Mouse (Mus musculus) forebrain, embryonic 14.5 days (tissue): ENCODE measurements around the gene Ptprd. TPM values are rescaled to one million over a fixed set of nuclear protein-coding genes. Genes with fewer than 3 reads are reported as not detected.

Experiments used
- ATAC-seq: fragments of 200-750 bp; cut with Nextera tagmentation; 2 replicates; pipeline ENCODE4 v1.8.0; 2017; ENCODE audit warnings: mild to moderate bottlenecking, moderate library complexity
- DNase-seq: peaks from one replicate; pipeline ENCODE4 v3.0.0-alpha.2; 2015; ENCODE audit warnings: low spot score
- H3K27ac ChIP-seq: fragments of 300-500 bp; sonication (generic); 2 replicates; pipeline ENCODE4 v1.5.1; 2014; ENCODE audit warnings: low read depth, mild to moderate bottlenecking, control low read depth, low read length, moderate library complexity
- H3K27me3 ChIP-seq: fragments of 300-500 bp; sonication (generic); replicated peaks from 2 replicates; pipeline ENCODE4 v1.6.1; 2014; ENCODE audit warnings: low read length, control low read depth, mixed read lengths; ENCODE audit not compliant: control insufficient read depth, insufficient read depth
- H3K36me3 ChIP-seq: fragments of 300-500 bp; sonication (generic); 2 replicates; pipeline ENCODE4 v1.6.1; 2014; ENCODE audit warnings: low read length, control low read depth; ENCODE audit not compliant: control insufficient read depth, insufficient read depth
- H3K4me1 ChIP-seq: fragments of 300-500 bp; sonication (generic); 2 replicates; pipeline ENCODE4 v1.6.1; 2014; ENCODE audit warnings: antibody characterized with exemption, low read length, control low read depth; ENCODE audit not compliant: control insufficient read depth, insufficient read depth
- H3K4me2 ChIP-seq: fragments of 300-500 bp; sonication (generic); 2 replicates; pipeline ENCODE4 v1.6.1; 2014; ENCODE audit warnings: mild to moderate bottlenecking, control low read depth, low read length
- H3K4me3 ChIP-seq: fragments of 300-500 bp; sonication (generic); 2 replicates; pipeline ENCODE4 v1.5.1; 2014; ENCODE audit warnings: low read depth, low read length, control low read depth
- H3K9ac ChIP-seq: fragments of 300-500 bp; sonication (generic); 2 replicates; pipeline ENCODE4 v1.6.1; 2014; ENCODE audit warnings: mild to moderate bottlenecking, low read length, control low read depth, moderate library complexity
- H3K9me3 ChIP-seq: fragments of 300-500 bp; sonication (generic); replicated peaks from 2 replicates; pipeline ENCODE4 v1.6.1; 2016; ENCODE audit warnings: low read length, control low read depth, mixed read lengths; ENCODE audit not compliant: control insufficient read depth
- WGBS: fragments of 180-500 bp; shearing (Covaris S2); extraction: QIAGEN DNeasy Blood & Tissue Kit; methylation state at CpG from one replicate; pipeline ENCODE4 v1.1.7; 2014; 5-methylcytosine and 5-hydroxymethylcytosine counted together
- polyA plus RNA-seq: library from polyadenylated mRNA; unstranded; fragments of >200 nt; fragmentation: Nextera tagmentation; extraction: Ambion mirVana; gene quantifications from 2 replicates; pipeline ENCODE4 v1.2.1, GENCODE M21; 2014

Gene Ptprd
- polyA plus RNA-seq, 1 experiment from 2014 or later, result 43.3 TPM

DNA sequence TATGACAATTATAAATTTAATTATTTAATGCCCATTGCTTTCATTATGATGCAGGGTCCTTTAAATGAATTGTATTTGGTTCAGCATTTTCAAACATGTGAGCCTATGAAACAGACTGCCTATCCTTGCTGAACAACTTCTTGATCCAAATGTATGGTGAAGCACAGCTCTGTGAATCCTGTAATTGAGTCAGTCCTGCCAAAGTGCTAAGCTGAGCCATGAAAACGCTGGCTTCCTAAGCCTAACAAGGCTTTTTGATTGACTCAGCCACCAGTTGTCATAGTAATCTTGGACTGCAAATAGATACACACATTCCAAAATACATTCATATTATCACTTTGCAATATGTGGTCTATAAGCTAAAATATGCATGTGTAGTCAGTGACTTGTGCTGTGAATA lies 625.1 kb downstream of the Ptprd start:
- no peak overlapping the region for H3K4me2 ChIP-seq
- DNase-seq, result peak; percentile 79
- no peak overlapping the region for H3K4me3 ChIP-seq
- no peaks in the 10 kb centered on the region; the same call in 1 of the 2 replicates for H3K9me3 ChIP-seq
- H3K27me3 ChIP-seq, result no peaks in the 10 kb centered on the region
- no peak overlapping the region for H3K27ac ChIP-seq
- H3K4me1 ChIP-seq, result no peaks in the 10 kb centered on the region
- no peaks in the 10 kb centered on the region for H3K36me3 ChIP-seq
- H3K9ac ChIP-seq, result no peak overlapping the region
- 70% methylated on average over 1 of the region's 1 CpGs for WGBS
- ATAC-seq, result peak; percentile 86; the same call in 1 of the 2 replicates

DNA sequence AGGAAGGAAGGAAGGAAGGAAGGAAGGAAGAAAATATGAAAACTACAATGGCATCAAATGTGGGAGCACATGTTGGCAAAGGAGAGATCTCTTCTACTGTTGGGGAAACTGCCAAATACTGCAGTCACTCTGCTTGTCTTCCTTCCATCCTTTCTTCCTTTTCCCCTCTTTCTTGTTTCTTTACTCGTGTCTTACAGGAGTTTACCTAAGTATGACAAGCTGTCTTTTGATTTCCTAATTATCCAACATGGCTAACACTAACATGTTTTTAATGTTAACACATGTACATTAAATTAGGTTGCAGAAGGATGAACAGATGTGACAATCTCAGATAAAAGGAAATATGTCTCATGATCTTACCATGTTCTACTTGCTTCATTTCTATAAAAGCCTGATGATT lies 625.5 kb downstream of the Ptprd start:
- no peaks in the 10 kb centered on the region; the same call in 1 of the 2 replicates for H3K9me3 ChIP-seq
- no peaks in the 10 kb centered on the region for H3K36me3 ChIP-seq
- ATAC-seq (peak; percentile 50; the same call in 1 of the 2 replicates), DNase-seq (peak; percentile 41)
- no peak overlapping the region for H3K4me2 ChIP-seq
- no peak overlapping the region for H3K4me3 ChIP-seq
- H3K9ac ChIP-seq, result no peak overlapping the region
- no peaks in the 10 kb centered on the region for H3K27me3 ChIP-seq
- 57% methylated on average over 1 of the region's 1 CpGs for WGBS
- peak overlapping the region; percentile 9; the same call in 1 of the 2 replicates for H3K27ac ChIP-seq
- H3K4me1 ChIP-seq, result no peaks in the 10 kb centered on the region

DNA sequence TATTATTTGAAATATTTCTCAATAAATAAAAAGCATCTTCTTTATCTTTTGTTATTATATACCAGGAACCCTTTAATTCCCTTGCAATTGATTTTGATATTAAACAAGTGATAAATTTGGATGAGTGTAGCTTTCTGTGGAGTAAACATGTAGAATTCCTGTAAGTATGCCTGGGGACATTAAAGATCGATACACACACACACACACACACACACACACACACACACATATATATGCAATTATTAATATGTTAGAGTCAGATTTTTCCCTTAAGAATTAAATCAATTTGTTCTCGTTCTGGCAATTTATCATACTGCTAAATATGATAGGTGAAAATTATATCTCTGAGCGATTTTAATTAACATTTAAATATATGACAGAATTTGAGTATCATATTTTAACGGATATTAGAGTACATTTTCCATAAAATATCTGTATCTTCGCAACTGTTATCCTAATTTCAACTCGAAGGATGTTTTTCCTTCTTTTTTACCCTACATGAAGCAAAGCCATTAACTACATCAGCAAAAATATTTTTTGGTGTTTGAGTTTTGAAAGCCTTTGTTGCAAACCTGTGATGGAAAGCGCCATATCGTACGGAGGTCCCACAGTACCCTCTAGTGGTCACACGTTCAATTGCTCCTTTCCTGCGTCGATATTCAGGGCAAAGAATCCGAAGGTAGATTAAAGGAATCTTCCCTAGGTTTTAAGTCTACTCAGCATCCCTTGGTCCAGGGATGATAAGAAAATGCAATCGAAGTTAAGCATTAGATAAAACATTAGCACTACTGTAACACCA lies 653.2 kb downstream of the Ptprd start:
- whole genome bisulfite sequencing, result 20% methylated on average over 14 of the region's 14 CpGs
- H3K4me1 ChIP-seq, result no peaks in the 10 kb centered on the region
- no peak overlapping the region for H3K27ac ChIP-seq
- no peak overlapping the region for H3K4me3 ChIP-seq
- DNase-seq, result peak; percentile 84
- H3K27me3 ChIP-seq, result no peaks in the 10 kb centered on the region
- peak; percentile 75 for ATAC-seq
- H3K36me3 ChIP-seq, result no peaks in the 10 kb centered on the region
- H3K9me3 ChIP-seq, result no peaks in the 10 kb centered on the region
- H3K9ac ChIP-seq, result no peak overlapping the region
- H3K4me2 ChIP-seq, result no peak overlapping the region

DNA sequence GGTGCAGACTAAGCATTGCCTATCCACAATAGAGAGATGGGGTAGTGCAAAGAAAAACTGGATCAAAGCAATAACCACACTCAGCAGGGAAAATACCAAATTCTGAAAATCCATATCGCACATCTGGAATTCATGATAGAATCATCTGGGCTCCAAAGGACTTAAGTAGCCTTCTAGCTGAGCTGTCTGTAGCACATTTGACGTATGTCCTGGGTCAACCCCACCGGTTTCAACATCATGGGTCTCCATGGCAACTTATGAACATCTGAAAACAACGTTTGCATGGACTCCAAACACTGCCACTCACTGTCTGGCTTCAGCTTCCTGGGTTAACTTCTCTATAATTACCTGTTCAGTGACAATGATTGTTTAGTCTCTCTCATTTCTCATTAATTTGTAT lies 655.9 kb downstream of the Ptprd start:
- no peak for ATAC-seq
- Histone ChIP-seq H3K4me1 (no peaks in the 10 kb centered on the region), H3K4me3 (no peak overlapping the region), H3K36me3 (no peaks in the 10 kb centered on the region), H3K27ac (no peak overlapping the region), H3K4me2 (no peak overlapping the region), H3K9ac (no peak overlapping the region), H3K27me3 (no peaks in the 10 kb centered on the region), H3K9me3 (no peaks in the 10 kb centered on the region)
- 62% methylated on average over 4 of the region's 4 CpGs for WGBS
- no peak for DNase-seq

DNA sequence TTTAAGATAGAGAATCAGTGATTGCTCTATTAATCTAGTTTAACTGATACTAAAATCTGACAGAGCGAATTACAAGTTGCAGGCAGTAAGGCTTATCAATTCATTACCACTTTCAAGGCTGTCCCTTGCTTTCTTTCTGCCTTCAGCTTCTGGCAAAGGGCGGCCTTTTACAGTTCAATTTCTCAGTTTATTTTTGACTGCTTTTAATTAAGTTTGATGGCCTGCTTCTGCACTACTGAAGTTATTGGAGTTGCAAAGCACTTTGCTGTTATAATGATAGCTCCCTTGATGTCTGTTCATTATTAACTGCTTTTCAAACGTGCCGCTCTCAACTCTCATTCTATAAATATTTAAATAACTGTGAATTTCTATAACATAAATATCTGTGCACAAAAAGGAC lies 673.9 kb downstream of the Ptprd start:
- Histone ChIP-seq H3K27ac (no peak overlapping the region), H3K9ac (no peak overlapping the region), H3K9me3 (no peaks in the 10 kb centered on the region), H3K27me3 (no peaks in the 10 kb centered on the region), H3K4me3 (no peak overlapping the region), H3K36me3 (no peaks in the 10 kb centered on the region), H3K4me1 (peaks cover 5% of the 10 kb centered on the region), H3K4me2 (no peak overlapping the region)
- DNase-seq, result no peak
- no peak for ATAC-seq
- 49% methylated on average over 4 of the region's 4 CpGs for WGBS

DNA sequence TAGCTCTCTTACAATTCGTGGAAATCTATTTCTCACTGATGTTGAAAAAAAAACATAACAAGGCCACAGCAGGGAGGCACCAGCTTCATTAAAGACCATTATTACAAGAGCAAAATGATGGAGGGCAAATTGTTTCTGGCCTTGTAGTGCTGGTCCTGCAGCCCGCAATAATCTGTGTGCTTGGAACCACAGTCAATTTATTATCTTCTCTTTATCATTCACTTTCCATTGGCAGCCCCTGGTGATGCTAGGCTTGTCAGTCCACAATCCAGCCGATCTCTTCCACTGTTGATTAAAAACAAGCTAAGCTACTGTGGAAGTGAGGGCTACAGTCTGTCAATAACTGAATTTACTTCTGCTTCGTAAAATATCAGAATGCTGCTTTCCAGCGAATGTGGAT lies 674.4 kb downstream of the Ptprd start:
- Histone ChIP-seq H3K27me3 (no peaks in the 10 kb centered on the region), H3K36me3 (no peaks in the 10 kb centered on the region), H3K4me3 (no peak overlapping the region), H3K4me1 (peaks cover 5% of the 10 kb centered on the region), H3K4me2 (no peak overlapping the region), H3K27ac (no peak overlapping the region), H3K9ac (no peak overlapping the region), H3K9me3 (no peaks in the 10 kb centered on the region)
- 21% methylated on average over 5 of the region's 5 CpGs for WGBS
- DNase-seq (peak; percentile 23), ATAC-seq (peak; percentile 29; the same call in 1 of the 2 replicates)

DNA sequence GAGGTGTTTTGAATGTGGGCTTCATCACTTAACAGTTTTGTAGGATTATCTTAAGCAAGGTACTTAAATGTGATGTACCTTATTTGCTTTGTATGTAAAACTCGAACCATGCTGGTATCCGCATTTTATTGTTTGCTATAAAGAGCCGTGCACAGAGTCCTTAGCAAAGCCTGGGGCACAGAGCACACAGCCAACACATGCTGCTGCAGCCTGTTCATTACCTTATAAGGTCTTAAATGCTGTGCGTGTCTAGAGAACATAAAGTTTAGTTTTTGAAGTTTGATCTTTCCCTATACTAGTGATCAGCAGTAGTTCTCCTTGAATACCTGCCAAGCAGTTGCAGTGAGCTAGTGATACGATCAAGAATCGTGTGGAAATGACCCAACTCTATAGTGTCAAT lies 676.2 kb downstream of the Ptprd start:
- H3K4me3 ChIP-seq, result no peak overlapping the region
- H3K9ac ChIP-seq, result no peak overlapping the region
- WGBS, result 84% methylated on average over 6 of the region's 6 CpGs
- no peaks in the 10 kb centered on the region for H3K27me3 ChIP-seq
- H3K9me3 ChIP-seq, result no peaks in the 10 kb centered on the region
- H3K4me1 ChIP-seq, result peaks cover 5% of the 10 kb centered on the region
- no peak overlapping the region for H3K27ac ChIP-seq
- no peak overlapping the region for H3K4me2 ChIP-seq
- ATAC-seq (no peak), DNase-seq (no peak)
- H3K36me3 ChIP-seq, result no peaks in the 10 kb centered on the region

DNA sequence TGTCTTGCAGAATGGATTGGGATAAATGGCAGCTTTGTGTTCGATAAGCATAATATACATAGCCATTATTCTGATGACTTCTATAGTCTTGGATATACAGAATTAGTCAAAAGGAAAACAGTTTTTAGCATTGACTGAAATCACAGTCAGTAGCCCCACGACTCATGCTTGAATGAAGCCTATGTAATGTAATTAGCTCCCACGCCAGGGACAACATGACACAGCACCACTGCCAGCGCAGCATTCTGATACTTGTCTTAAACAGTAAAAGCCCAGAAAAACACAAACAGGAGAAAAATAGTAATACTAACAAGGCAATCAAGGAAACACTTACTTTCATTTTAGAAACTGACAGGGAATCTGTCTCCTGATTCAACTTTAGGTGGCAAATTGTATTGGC lies 677.2 kb downstream of the Ptprd start:
- DNase-seq (peak; percentile 53), ATAC-seq (peak; percentile 63; the same call in 1 of the 2 replicates)
- 15% methylated on average over 4 of the region's 4 CpGs for WGBS
- Histone ChIP-seq H3K27me3 (no peaks in the 10 kb centered on the region), H3K9ac (no peak overlapping the region), H3K4me3 (no peak overlapping the region), H3K36me3 (no peaks in the 10 kb centered on the region), H3K27ac (no peak overlapping the region), H3K4me1 (peaks cover 5% of the 10 kb centered on the region), H3K9me3 (no peaks in the 10 kb centered on the region), H3K4me2 (0 out of 2 replicates have a peak overlapping the region, but pooled peaks have one; percentile 18)

DNA sequence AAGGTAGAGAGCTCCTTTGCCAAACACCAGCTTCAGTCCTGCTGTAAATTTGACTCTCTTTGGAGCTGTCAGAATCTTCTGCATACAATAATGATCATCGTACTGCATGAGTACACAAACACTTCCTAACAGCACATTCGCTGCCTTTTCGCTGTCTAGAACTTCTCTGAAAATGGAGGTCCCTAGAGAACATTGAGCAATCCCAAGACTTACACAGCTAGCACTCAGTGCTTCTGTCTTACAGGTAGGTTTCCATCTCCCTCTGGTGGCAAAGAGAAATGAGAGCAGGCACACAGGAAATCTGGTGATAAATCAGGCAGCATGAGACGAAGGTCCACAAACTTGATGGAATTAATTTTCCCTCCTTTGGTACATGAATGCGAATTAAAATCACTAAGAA lies 692.6 kb downstream of the Ptprd start:
- Histone ChIP-seq H3K36me3 (no peaks in the 10 kb centered on the region), H3K4me3 (no peak overlapping the region), H3K4me1 (no peaks in the 10 kb centered on the region), H3K9me3 (no peaks in the 10 kb centered on the region), H3K4me2 (no peak overlapping the region), H3K9ac (no peak overlapping the region), H3K27ac (no peak overlapping the region), H3K27me3 (no peaks in the 10 kb centered on the region)
- 43% methylated on average over 5 of the region's 5 CpGs for WGBS
- DNase-seq, result peak; percentile 80
- peak; percentile 89 for ATAC-seq
